Mouse (Mus musculus) neutrophil, adult 65 days (primary cell): Measurements from ENCODE around the gene Mrpl58. TPM values are rescaled to one million over a fixed set of nuclear protein-coding genes. Genes with fewer than 3 reads are reported as not detected.

Experiments used
- total RNA-seq: library from RNA; stranded (reverse); gene quantifications from 2 replicates; pipeline ENCODE4 v1.2.4, GENCODE M21; 2023

Mrpl58 gene
- 23.7 and 42.3 TPM in 2 replicates for total RNA-seq

GRCm38 (mm10) chr11:115403338-115404124, at the start of gene Mrpl58:
Gene Mrpl58 (plus strand): TSS chr11:115403752.

GRCm38 (mm10) chr11:115367395-115367944, 36.1 kb upstream of the Mrpl58 start, which contains the start of gene Hid1:
Gene Hid1 (minus strand): TSS chr11:115367756.

GRCm38 (mm10) chr11:115381743-115382539, 21.6 kb upstream of the Mrpl58 start, which contains the start of gene Cdr2l:
Gene Cdr2l (plus strand): TSS chr11:115381916.

GRCm38 (mm10) chr11:115419531-115420237, 16.1 kb downstream of the Mrpl58 start, which contains the start of the genes Atp5h and Kctd2:
Gene Atp5h (minus strand): TSS chr11:115419962.
Gene Kctd2 (plus strand): TSS chr11:115420128.

GRCm38 (mm10) chr11:115439906-115440595, 36.5 kb downstream of the Mrpl58 start, which contains the start of gene Trim80:
Gene Trim80 (plus strand): TSS chr11:115440545.

Other genes with a start within 250 kb of the Mrpl58 start
- 170 and 194 TPM in 2 replicates for gene Slc9a3r1, start 240.4 kb upstream of the Mrpl58 start, total RNA-seq
- 40.2 and 61.4 TPM in 2 replicates for gene Tmem104, start 216.3 kb upstream of the Mrpl58 start, total RNA-seq
- 18.7 and 19.1 TPM in 2 replicates for gene Nat9, start 215.9 kb upstream of the Mrpl58 start, total RNA-seq
- gene Grin2c, start 136.5 kb upstream of the Mrpl58 start, total RNA-seq: not detected in 2 replicates
- gene Fdxr, start 126.7 kb upstream of the Mrpl58 start, total RNA-seq: 10.2 and 10.4 TPM in 2 replicates
- 2.1 and 2.4 TPM in 2 replicates for gene Fads6, start 106.1 kb upstream of the Mrpl58 start, total RNA-seq
- gene Otop2, start 96.6 kb upstream of the Mrpl58 start, total RNA-seq: not detected in 2 replicates
- not detected in 2 replicates for gene Ush1g, start 81.7 kb upstream of the Mrpl58 start, total RNA-seq
- not detected in 2 replicates for gene Otop3, start 69.0 kb upstream of the Mrpl58 start, total RNA-seq
- gene Hid1, start 36.0 kb upstream of the Mrpl58 start, total RNA-seq: 0.93 and 0.95 TPM in 2 replicates
- 0.14 TPM in 1 of 2 replicates, not detected in the other for gene Cdr2l, start 21.8 kb upstream of the Mrpl58 start, total RNA-seq
- 166 and 192 TPM in 2 replicates for gene Atp5h, start 16.2 kb downstream of the Mrpl58 start, total RNA-seq
- 20.6 and 26.8 TPM in 2 replicates for gene Kctd2, start 16.4 kb downstream of the Mrpl58 start, total RNA-seq
- gene Trim80, start 36.8 kb downstream of the Mrpl58 start, total RNA-seq: not detected in 2 replicates
- not detected in 2 replicates for gene Slc16a5, start 58.7 kb downstream of the Mrpl58 start, total RNA-seq
- gene Armc7, start 71.9 kb downstream of the Mrpl58 start, total RNA-seq: 79.7 and 93.7 TPM in 2 replicates
- gene Nt5c, start 88.1 kb downstream of the Mrpl58 start, total RNA-seq: 35.0 and 36.8 TPM in 2 replicates
- 107 and 122 TPM in 2 replicates for gene Jpt1, start 110.6 kb downstream of the Mrpl58 start, total RNA-seq
- gene Sumo2, start 132.5 kb downstream of the Mrpl58 start, total RNA-seq: 130 and 148 TPM in 2 replicates
- 28.8 and 36.7 TPM in 2 replicates for gene Nup85, start 160.7 kb downstream of the Mrpl58 start, total RNA-seq
- 10.9 and 12.7 TPM in 2 replicates for gene Mrps7, start 200.2 kb downstream of the Mrpl58 start, total RNA-seq
- 50.7 and 64.3 TPM in 2 replicates for gene Gga3, start 200.3 kb downstream of the Mrpl58 start, total RNA-seq
- gene Mif4gd, start 209.2 kb downstream of the Mrpl58 start, total RNA-seq: 16.9 and 23.3 TPM in 2 replicates
- gene Slc25a19, start 224.5 kb downstream of the Mrpl58 start, total RNA-seq: 10.0 and 10.7 TPM in 2 replicates